ENCODE assay signal across 22 mouse cellular contexts in the genomic region with DNA sequence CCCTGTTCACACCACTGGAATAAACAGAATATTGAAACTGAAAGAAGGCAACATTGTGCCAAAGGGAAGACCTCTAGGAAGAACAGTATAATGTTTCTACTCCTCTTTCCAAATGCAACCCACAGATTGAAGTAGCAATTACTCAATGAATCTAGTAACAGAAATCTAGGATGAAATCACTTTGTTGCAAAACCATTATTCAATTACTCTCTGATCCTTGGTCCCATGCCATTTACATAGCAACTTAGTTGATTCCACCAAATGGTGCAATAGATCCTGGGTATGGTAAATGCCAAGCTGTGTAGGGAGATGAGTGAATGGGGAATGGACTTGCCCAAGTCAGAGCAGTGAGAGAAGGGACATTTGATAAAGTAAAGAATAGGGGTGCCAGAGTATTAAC.
DNase-seq lines count a peak whose midpoint lies in the region; ATAC-seq and TF ChIP-seq lines count a peak whose summit lies in the region.
"Had no signal": no experiment of that assay in that cellular context is flagged by ENCODE, and none has a peak within 500 bp of the region (broad histone marks: within the 10 kb centered on the region; RNA-seq: fewer than 3 reads in every experiment).

No protein-coding gene starts in this region.

- ATAC-seq in lung, postnatal 0 days = no peak
- ATAC-seq: activated CD4-positive, CD25-positive, alpha-beta regulatory T cell, adult 4 months; forebrain, embryonic 14.5 days; forebrain, embryonic 16.5 days; Patski had no signal

- no peak overlapping the region for H3K4me2 ChIP-seq in lung, postnatal 0 days (replicated peaks; ENCODE audit: low read depth, low read length)
- H3K4me2 ChIP-seq: embryonic facial prominence, embryonic 12.5 days; forebrain, embryonic 12.5 days had no signal

- H3K27ac ChIP-seq in lung, postnatal 0 days (ENCODE audit: low read length) = no peak overlapping the region
- H3K27ac ChIP-seq: embryonic facial prominence, embryonic 10.5 days; embryonic facial prominence, embryonic 12.5 days; forebrain, embryonic 10.5 days; forebrain, embryonic 12.5 days had no signal

- no peaks in the 10 kb centered on the region for H3K4me1 ChIP-seq in lung, postnatal 0 days (ENCODE audit: insufficient read depth, low read depth, low read length)
- H3K4me1 ChIP-seq: embryonic facial prominence, embryonic 10.5 days; embryonic facial prominence, embryonic 12.5 days; forebrain, embryonic 10.5 days; forebrain, embryonic 12.5 days had no signal

- no peak overlapping the region for H3K4me3 ChIP-seq in lung, postnatal 0 days (ENCODE audit: low read depth, low read length)
- H3K4me3 ChIP-seq: embryonic facial prominence, embryonic 10.5 days; embryonic facial prominence, embryonic 12.5 days; forebrain, embryonic 10.5 days; forebrain, embryonic 12.5 days had no signal

- no peaks in the 10 kb centered on the region for H3K27me3 ChIP-seq in lung, postnatal 0 days (replicated peaks; ENCODE audit: insufficient read depth, low read length)
- H3K27me3 ChIP-seq: embryonic facial prominence, embryonic 12.5 days; forebrain, embryonic 12.5 days; Patski had no signal

- intact Hi-C loops in left cerebral cortex, postnatal 25 days (cut with DNase I) = no loop called here

- no peak for TF ChIP-seq EP300 in lung, postnatal 0 days (IDR thresholded peaks at IDR 0.05)

- no peak for TF ChIP-seq CTCF in lung, postnatal 0 days (IDR thresholded peaks at IDR 0.05)

- peak; percentile 18 for DNase-seq in lung, postnatal 0 days (ENCODE audit: low spot score)
- no peak for DNase-seq in lung, postnatal 4 days
- DNase-seq in fat pad, adult 2 months (ENCODE audit: extremely low read depth, low read depth, low spot score) = peak; percentile 88
- DNase-seq in skeletal muscle tissue, adult 2 months (ENCODE audit: low read depth, low spot score) = peak; percentile 6
- no peak for DNase-seq in left cerebral cortex, postnatal 25 days (ENCODE audit: low spot score in 2 of 2)
- DNase-seq in MN1 (ENCODE audit: low spot score) = no peak
- DNase-seq: adrenal gland, adult 2 months; adrenal gland, postnatal 10 days; adrenal gland, postnatal 25 days; cerebellum, adult 11 months; cerebellum, adult 2 months; cerebellum, adult 9-10 months; cerebellum, postnatal 10 days; cerebellum, postnatal 25 days had no signal

- no peak overlapping the region for H3K9ac ChIP-seq in lung, postnatal 0 days (replicated peaks; ENCODE audit: low read depth)
- H3K9ac ChIP-seq: embryonic facial prominence, embryonic 12.5 days; forebrain, embryonic 12.5 days had no signal

- no peaks in the 10 kb centered on the region for H3K9me3 ChIP-seq in lung, postnatal 0 days (ENCODE audit: low read length)
- H3K9me3 ChIP-seq: embryonic facial prominence, embryonic 10.5 days; embryonic facial prominence, embryonic 12.5 days; forebrain, embryonic 10.5 days; forebrain, embryonic 12.5 days had no signal

- no peaks in the 10 kb centered on the region for H3K36me3 ChIP-seq in lung, postnatal 0 days (ENCODE audit: insufficient read depth, low read length)
- H3K36me3 ChIP-seq: embryonic facial prominence, embryonic 10.5 days; embryonic facial prominence, embryonic 12.5 days; forebrain, embryonic 10.5 days; forebrain, embryonic 12.5 days had no signal

Comparison
In these comparisons a context has a peak if more than half of its experiments do, and no peak if none do; other contexts are left out.
1. DNase-seq: peak in lung, postnatal 0 days (single experiment), fat pad, adult 2 months (single experiment) and skeletal muscle tissue, adult 2 months (single experiment); none in lung, postnatal 4 days (0 of 2), left cerebral cortex, postnatal 25 days (0 of 2) and MN1 (single experiment).